Mouse (Mus musculus) testis, adult 2 months (tissue): Measurements from ENCODE around the gene Spaca4.

Experiments used
- CTCF ChIP-seq: fragments of 200-500 bp; IDR thresholded peaks from 2 replicates; pipeline ENCODE4 v1.5.1; 2012; ENCODE audit warnings: low read depth, mild to moderate bottlenecking, inconsistent platforms, low read length, moderate library complexity; ENCODE audit not compliant: control insufficient read depth, insufficient read depth, insufficient replicate concordance
- POLR2A ChIP-seq: fragments of 200-500 bp; IDR thresholded peaks from 2 replicates; pipeline ENCODE4 v1.6.1; 2012; ENCODE audit warnings: low read depth, mild to moderate bottlenecking, inconsistent platforms, low read length, moderate library complexity; ENCODE audit not compliant: control insufficient read depth

DNA sequence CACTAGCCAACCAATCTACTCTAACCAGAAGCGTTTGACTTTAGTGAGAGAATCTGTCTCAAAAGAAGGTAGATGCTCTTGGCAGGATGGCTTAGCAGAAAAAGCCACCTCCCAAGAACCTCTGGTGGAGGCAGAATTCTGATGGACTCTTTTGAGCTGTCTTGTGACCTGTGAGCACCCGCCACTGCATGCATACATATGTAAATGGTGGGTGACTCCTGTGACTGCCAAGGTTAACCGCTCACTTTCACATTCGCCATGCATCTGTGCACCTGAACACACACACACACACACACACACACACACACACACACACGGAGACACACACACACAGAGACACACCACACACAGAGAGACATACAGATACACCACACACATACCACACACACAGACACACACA is 21.8 kb upstream of the Spaca4 start:
- TF ChIP-seq CTCF (no peak), POLR2A (no peak)
